Mouse (Mus musculus) heart, embryonic 16.5 days (tissue): Measurements from ENCODE around the gene Coro2a. TPM values are rescaled to one million over a fixed set of nuclear protein-coding genes. Genes with fewer than 3 reads are reported as not detected.
A peak's percentile ranks its signal among the peaks of the same experiment; 100 is the strongest.

Experiments
- ATAC-seq: fragments of 200-750 bp; cut with Nextera tagmentation; replicated peaks from 2 replicates; pipeline ENCODE4 v1.8.0; 2017; ENCODE audit warnings: moderate number of reproducible peaks; ENCODE audit not compliant: insufficient read depth, low FRiP score; ENCODE audit errors: extremely low read depth
- H3K27ac ChIP-seq: fragments of 300-500 bp; sonication (generic); 2 replicates; pipeline ENCODE4 v1.5.1; 2014; ENCODE audit warnings: mild to moderate bottlenecking, low read length, control low read depth, moderate library complexity
- H3K27me3 ChIP-seq: fragments of 300-500 bp; sonication (generic); 2 replicates; pipeline ENCODE4 v1.6.1; 2014; ENCODE audit warnings: low read length, mixed read lengths; ENCODE audit not compliant: control insufficient read depth, insufficient read depth
- H3K36me3 ChIP-seq: fragments of 300-500 bp; sonication (generic); 2 replicates; pipeline ENCODE4 v1.6.1; 2014; ENCODE audit not compliant: control insufficient read depth, insufficient read depth
- H3K4me1 ChIP-seq: fragments of 300-500 bp; sonication (generic); 2 replicates; pipeline ENCODE4 v1.6.1; 2014; ENCODE audit warnings: low read length, mixed read lengths; ENCODE audit not compliant: control insufficient read depth, insufficient read depth
- H3K4me2 ChIP-seq: fragments of 300-500 bp; sonication (generic); 2 replicates; pipeline ENCODE4 v1.6.1; 2014; ENCODE audit warnings: low read depth, mild to moderate bottlenecking, control low read depth, low read length
- H3K4me3 ChIP-seq: fragments of 300-500 bp; sonication (generic); 2 replicates; pipeline ENCODE4 v1.5.1; 2014; ENCODE audit warnings: mild to moderate bottlenecking, control low read depth, low read length
- H3K9ac ChIP-seq: fragments of 300-500 bp; sonication (generic); 2 replicates; pipeline ENCODE4 v1.6.1; 2014; ENCODE audit warnings: low read length, control low read depth
- H3K9me3 ChIP-seq: fragments of 300-500 bp; sonication (generic); replicated peaks from 2 replicates; pipeline ENCODE4 v1.6.1; 2016; ENCODE audit warnings: low read length; ENCODE audit not compliant: control insufficient read depth
- WGBS: fragments of 180-500 bp; shearing (Covaris S2); extraction: QIAGEN DNeasy Blood & Tissue Kit; methylation state at CpG from one replicate; pipeline ENCODE4 v1.1.7; 2014; 5-methylcytosine and 5-hydroxymethylcytosine counted together
- polyA plus RNA-seq: library from polyadenylated mRNA; unstranded; fragments of >200 nt; fragmentation: Nextera tagmentation; extraction: Ambion mirVana; gene quantifications from 2 replicates; pipeline ENCODE4 v1.2.1, GENCODE M21; 2015

The Coro2a gene
- polyA plus RNA-seq, 1 experiment from 2014 or later = 7.1 TPM

- Histone ChIP-seq H3K36me3 (no peaks in the 10 kb centered on the region), H3K27me3 (no peaks in the 10 kb centered on the region), H3K4me3 (no peak overlapping the region), H3K27ac (no peak overlapping the region; the same call in 1 of the 2 replicates), H3K9ac (no peak overlapping the region), H3K4me1 (no peaks in the 10 kb centered on the region), H3K4me2 (no peak overlapping the region), H3K9me3 (no peaks in the 10 kb centered on the region)
- WGBS = 31% methylated on average over 9 of the region's 9 CpGs
- ATAC-seq = no peak
Measured at GRCm38 (mm10) chr4:46574024-46574753, 27.8 kb downstream of the Coro2a start.

DNA sequence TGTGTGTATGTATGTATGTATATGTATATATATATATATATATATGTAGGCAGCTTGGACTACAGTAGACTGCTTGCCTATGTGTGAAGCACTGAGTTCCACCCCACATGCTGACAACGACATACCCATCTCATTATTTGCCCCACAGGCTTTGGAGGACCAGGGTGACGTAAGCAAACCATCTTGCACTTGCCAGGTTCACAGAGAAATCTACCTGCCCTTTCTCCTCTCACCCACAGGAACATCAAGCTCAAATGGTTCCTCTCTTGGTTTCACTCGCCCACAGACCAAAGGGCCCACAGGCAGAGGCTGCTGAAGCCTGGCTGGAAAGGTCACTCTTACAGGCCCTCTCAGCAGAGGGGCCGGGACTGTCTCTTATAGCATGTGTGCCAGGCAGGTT, 29.4 kb downstream of the Coro2a start:
- Histone ChIP-seq H3K36me3 (no peaks in the 10 kb centered on the region), H3K9me3 (no peaks in the 10 kb centered on the region), H3K27me3 (no peaks in the 10 kb centered on the region), H3K4me2 (no peak overlapping the region), H3K4me1 (no peaks in the 10 kb centered on the region), H3K4me3 (no peak overlapping the region), H3K27ac (no peak overlapping the region), H3K9ac (no peak overlapping the region)
- no peak for ATAC-seq
- 80% methylated on average over 4 of the region's 4 CpGs for WGBS

DNA sequence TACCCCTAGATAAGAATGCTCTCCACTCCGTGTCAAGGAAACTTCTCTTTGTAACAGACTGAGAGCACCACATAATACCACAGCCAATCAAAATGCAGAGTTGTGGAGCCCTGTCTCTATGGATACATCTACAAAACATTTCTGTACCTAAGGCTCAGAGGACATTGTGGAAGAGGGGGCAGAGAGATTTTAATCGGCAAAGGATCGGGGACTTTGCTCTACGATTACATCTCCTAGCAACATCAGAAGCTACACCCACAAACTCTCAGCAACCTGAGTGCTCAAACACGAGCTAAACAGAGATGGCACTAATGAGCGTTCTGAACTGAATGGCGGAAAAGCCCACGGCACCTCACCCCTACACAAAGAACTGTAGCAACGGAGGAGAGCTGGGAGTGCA, 30.3 kb downstream of the Coro2a start:
- no peaks in the 10 kb centered on the region for H3K9me3 ChIP-seq
- H3K27ac ChIP-seq = no peak overlapping the region
- 86% methylated on average over 9 of the region's 9 CpGs for WGBS
- H3K4me2 ChIP-seq = no peak overlapping the region
- no peak for ATAC-seq
- no peaks in the 10 kb centered on the region for H3K4me1 ChIP-seq
- no peak overlapping the region for H3K9ac ChIP-seq
- no peak overlapping the region for H3K4me3 ChIP-seq
- no peaks in the 10 kb centered on the region for H3K27me3 ChIP-seq
- no peaks in the 10 kb centered on the region for H3K36me3 ChIP-seq

DNA sequence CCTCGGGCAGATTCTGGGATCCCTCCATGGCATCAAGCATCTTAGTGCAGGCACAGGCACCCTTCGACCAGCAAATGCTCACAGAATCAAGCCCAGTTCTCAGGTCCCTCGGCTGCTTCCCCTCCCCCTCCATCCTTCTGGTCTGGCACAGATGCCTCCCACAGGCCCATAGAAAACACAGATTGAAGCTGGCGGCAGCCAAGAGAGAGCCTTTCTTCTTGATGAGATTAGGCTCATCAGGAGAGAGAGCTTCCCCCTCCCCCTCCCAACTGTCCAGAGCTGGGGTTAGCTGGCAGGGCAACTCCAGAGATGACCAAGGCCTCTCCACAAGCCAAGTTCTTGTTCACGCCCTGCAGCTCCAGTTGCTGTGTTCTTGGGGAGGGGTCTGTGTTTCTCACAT, 32.3 kb downstream of the Coro2a start:
- Histone ChIP-seq H3K9ac (no peak overlapping the region), H3K4me3 (no peak overlapping the region), H3K4me2 (no peak overlapping the region), H3K4me1 (no peaks in the 10 kb centered on the region), H3K27ac (no peak overlapping the region), H3K9me3 (no peaks in the 10 kb centered on the region), H3K27me3 (no peaks in the 10 kb centered on the region), H3K36me3 (no peaks in the 10 kb centered on the region)
- no peak for ATAC-seq
- 37% methylated on average over 5 of the region's 5 CpGs for WGBS

DNA sequence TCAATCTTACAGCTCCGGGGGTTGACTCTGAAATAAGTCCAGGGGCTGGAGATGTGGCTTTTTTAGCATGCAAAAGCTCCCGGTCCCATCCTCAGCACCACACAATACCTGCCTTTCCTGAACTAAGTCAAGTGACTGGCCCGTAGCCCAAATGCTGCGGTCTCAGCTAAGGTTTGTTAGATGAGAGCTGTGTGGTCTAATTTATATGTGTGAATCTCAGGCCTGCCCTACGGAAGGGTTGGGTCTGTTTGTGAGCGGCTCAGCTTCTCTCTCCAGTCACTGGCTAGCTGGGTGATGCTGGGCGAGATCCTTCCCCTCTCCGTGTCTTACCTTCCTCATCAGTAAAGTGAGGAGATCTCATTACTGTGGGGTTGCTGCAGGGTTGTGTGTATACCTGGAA, 33.8 kb downstream of the Coro2a start:
- 86% methylated on average over 8 of the region's 8 CpGs for WGBS
- no peak for ATAC-seq
- H3K27ac ChIP-seq = no peak overlapping the region

GRCm38 (mm10) chr4:46566931-46567671, 34.9 kb downstream of the Coro2a start:
- H3K27ac ChIP-seq = no peak overlapping the region
- WGBS = 61% methylated on average over 8 of the region's 8 CpGs

More for the DNA sequence above, 33.8 kb downstream of the Coro2a start:
- Histone ChIP-seq H3K9ac (no peak overlapping the region), H3K27me3 (no peaks in the 10 kb centered on the region), H3K4me3 (no peak overlapping the region), H3K9me3 (no peaks in the 10 kb centered on the region), H3K36me3 (no peaks in the 10 kb centered on the region), H3K4me2 (no peak overlapping the region), H3K4me1 (no peaks in the 10 kb centered on the region)

GRCm38 (mm10) chr4:46565393-46565955, 36.5 kb downstream of the Coro2a start:
- 86% methylated on average over 4 of the region's 4 CpGs for WGBS

More at GRCm38 (mm10) chr4:46566931-46567671, 34.9 kb downstream of the Coro2a start:
- H3K4me3 ChIP-seq = no peak overlapping the region
- H3K4me1 ChIP-seq = no peaks in the 10 kb centered on the region
- H3K9me3 ChIP-seq = no peaks in the 10 kb centered on the region
- H3K27me3 ChIP-seq = no peaks in the 10 kb centered on the region
- no peak for ATAC-seq
- H3K4me2 ChIP-seq = no peak overlapping the region
- no peaks in the 10 kb centered on the region for H3K36me3 ChIP-seq
- no peak overlapping the region for H3K9ac ChIP-seq

DNA sequence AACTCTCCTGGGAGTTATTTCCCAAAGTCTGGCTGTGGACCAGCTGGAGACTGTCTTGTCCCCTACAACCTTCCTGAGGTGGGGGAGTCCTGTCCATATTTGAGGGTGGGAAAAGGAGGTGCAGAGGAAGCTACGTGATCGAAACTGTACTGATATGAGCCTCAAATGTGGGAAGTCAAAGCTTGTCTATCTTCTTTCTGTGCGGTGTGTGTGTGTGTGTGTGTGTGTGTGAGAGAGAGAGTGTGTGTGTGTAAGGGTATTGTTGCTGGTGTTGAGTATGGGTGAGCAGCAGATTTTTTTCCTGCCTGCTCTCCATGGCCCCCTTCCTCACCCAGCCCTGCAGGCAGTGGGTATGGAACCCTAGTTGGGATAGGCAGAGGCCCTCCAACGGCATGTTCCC, 37.8 kb downstream of the Coro2a start:
- Histone ChIP-seq H3K9me3 (no peaks in the 10 kb centered on the region), H3K4me2 (no peak overlapping the region), H3K4me1 (no peaks in the 10 kb centered on the region), H3K4me3 (no peak overlapping the region), H3K27me3 (no peaks in the 10 kb centered on the region; the same call in 1 of the 2 replicates), H3K9ac (no peak overlapping the region), H3K27ac (no peak overlapping the region; the same call in 1 of the 2 replicates), H3K36me3 (no peaks in the 10 kb centered on the region)
- no peak for ATAC-seq
- WGBS = 75% methylated on average over 4 of the region's 4 CpGs

More at GRCm38 (mm10) chr4:46565393-46565955, 36.5 kb downstream of the Coro2a start:
- Histone ChIP-seq H3K36me3 (no peaks in the 10 kb centered on the region), H3K9ac (no peak overlapping the region), H3K27ac (no peak overlapping the region), H3K9me3 (no peaks in the 10 kb centered on the region), H3K4me1 (no peaks in the 10 kb centered on the region), H3K4me3 (no peak overlapping the region), H3K27me3 (no peaks in the 10 kb centered on the region), H3K4me2 (no peak overlapping the region)
- no peak for ATAC-seq

GRCm38 (mm10) chr4:46563847-46564246, 38.2 kb downstream of the Coro2a start:
- H3K4me1 ChIP-seq = no peaks in the 10 kb centered on the region
- H3K27ac ChIP-seq = no peak overlapping the region
- no peak overlapping the region for H3K4me2 ChIP-seq
- 47% methylated on average over 10 of the region's 10 CpGs for WGBS
- H3K9ac ChIP-seq = no peak overlapping the region
- 0 out of 2 replicates have a peak, but pooled peaks have one; percentile 39 for ATAC-seq
- H3K27me3 ChIP-seq = no peaks in the 10 kb centered on the region; the same call in 1 of the 2 replicates
- no peaks in the 10 kb centered on the region for H3K36me3 ChIP-seq
- no peak overlapping the region for H3K4me3 ChIP-seq
- H3K9me3 ChIP-seq = no peaks in the 10 kb centered on the region
